Mouse (Mus musculus) stomach, postnatal 0 days (tissue): ENCODE measurements at regions not wholly inside any gene's neighbourhood (a gene's known extent, or its start where the extent isn't known, plus 50 kb on each side); places are given as distances from the start of the nearest gene placed in this dataset.

Experiments used
- CTCF ChIP-seq: IDR thresholded peaks from 2 replicates; pipeline ENCODE4 v1.5.1; 2016; ENCODE audit warnings: antibody characterized with exemption, low read depth, mild to moderate bottlenecking, moderate library complexity
- EP300 ChIP-seq: optimal IDR thresholded peaks from 2 replicates; pipeline ENCODE3; 2016; ENCODE audit warnings: antibody characterized with exemption

DNA sequence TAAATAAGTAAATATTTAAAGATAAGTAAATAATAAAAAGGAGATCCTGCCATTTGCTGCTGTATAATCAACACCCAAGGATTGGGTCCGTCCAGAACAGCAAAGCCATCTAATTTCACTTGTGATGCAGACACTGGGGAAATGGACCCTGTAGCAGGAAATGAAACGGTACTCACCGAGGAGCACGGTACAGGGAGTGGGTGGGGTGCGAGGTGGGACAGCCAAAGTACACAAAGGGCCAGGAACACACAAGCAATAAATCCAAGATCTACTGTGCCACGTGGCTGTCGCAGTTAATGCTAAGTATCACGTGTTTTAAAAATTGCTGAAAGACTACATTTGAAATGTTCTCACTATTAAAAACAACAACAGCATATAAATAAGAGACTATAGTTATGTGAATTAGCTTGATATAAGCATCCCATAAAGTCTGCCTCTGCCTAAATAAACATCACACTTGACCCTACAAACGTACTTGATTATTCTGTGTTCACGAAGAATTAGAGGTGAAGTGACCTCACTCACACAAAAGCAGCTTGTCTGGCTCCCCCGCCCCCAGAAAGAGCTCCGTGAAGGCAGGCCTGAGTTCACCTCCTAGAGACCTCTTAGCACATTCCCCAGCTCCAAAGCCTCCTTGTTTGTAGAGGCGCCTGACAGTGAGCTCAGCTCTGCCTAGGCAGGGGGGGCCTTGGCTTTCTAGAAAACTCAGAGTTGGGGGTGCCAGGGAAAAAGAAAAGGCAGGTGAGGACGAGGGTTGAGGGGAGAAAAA lies 101.1 kb downstream of the Banf2 start:
- TF ChIP-seq CTCF (no peak), EP300 (no peak)
